Mouse (Mus musculus): ENCODE results near the gene Tomm6. TPM values are rescaled to one million over a fixed set of nuclear protein-coding genes. Genes with fewer than 3 reads are reported as not detected.

The Tomm6 gene
- total and polyA plus RNA-seq, 3 experiments: 66.5 to 577 TPM; not detected in 1

- H3K4me1 ChIP-seq (ENCODE audit: control insufficient read depth in 1 of 2, insufficient read depth in 2 of 2, low read length in 2 of 2): no peaks in the 10 kb centered on the region
- H3K36me3 ChIP-seq (ENCODE audit: control insufficient read depth in 1 of 2, insufficient read depth in 2 of 2, low read length in 2 of 2): no peaks in the 10 kb centered on the region; a peak in 1 of 4 replicates
- no peak overlapping the region for H3K4me3 ChIP-seq (ENCODE audit: control insufficient read depth in 1 of 2, insufficient read depth in 1 of 2, low read depth in 2 of 2, low read length in 2 of 2)
- no peak overlapping the region for H3K27ac ChIP-seq (ENCODE audit: control insufficient read depth, low read depth, low read length)
- H3K79me2 ChIP-seq (ENCODE audit: control insufficient read depth, insufficient read depth, low read length, poor library complexity): no peaks in the 10 kb centered on the region
- H3K9me3 ChIP-seq (replicated peaks; ENCODE audit: insufficient read depth, low read length): no peaks in the 10 kb centered on the region
- no peak for TF ChIP-seq TCF12 (IDR thresholded peaks at IDR 0.05; ENCODE audit: low read depth, low read length)
- TF ChIP-seq RCOR1 (IDR thresholded peaks at IDR 0.05; ENCODE audit: low read depth, low read length): no peak
- no peak for TF ChIP-seq POLR2A (IDR thresholded peaks at IDR 0.05; ENCODE audit: control insufficient read depth in 1 of 2, insufficient read depth in 1 of 2, low read depth in 1 of 2, low read length in 2 of 2, poor library complexity in 1 of 2)
- TF ChIP-seq UBTF (IDR thresholded peaks at IDR 0.05; ENCODE audit: borderline replicate concordance, insufficient read depth, low read depth, low read length): no peak
- TF ChIP-seq USF2 (IDR thresholded peaks at IDR 0.05; ENCODE audit: borderline replicate concordance in 1 of 2, insufficient read depth in 1 of 2, low read depth in 1 of 2, low read length in 2 of 2): no peak
- TF ChIP-seq HCFC1 (IDR thresholded peaks at IDR 0.05; ENCODE audit: low read depth, low read length): no peak
- TF ChIP-seq SIN3A (IDR thresholded peaks at IDR 0.05; ENCODE audit: low read length): no peak
- no peak for TF ChIP-seq TBP (IDR thresholded peaks at IDR 0.05; ENCODE audit: low read depth, low read length)
- TF ChIP-seq MAZ (IDR thresholded peaks at IDR 0.05; ENCODE audit: low read depth, low read length): no peak
- TF ChIP-seq SMC3 (IDR thresholded peaks at IDR 0.05; ENCODE audit: low read depth, low read length): no peak
- TF ChIP-seq GATA1 (IDR thresholded peaks at IDR 0.05; ENCODE audit: low read depth, low read length): no peak
- TF ChIP-seq POLR2AphosphoS2 (IDR thresholded peaks at IDR 0.05; ENCODE audit: low read length): no peak
- no peak for DNase-seq (ENCODE audit: low read depth, low spot score)
- no peaks in the 10 kb centered on the region for H3K27me3 ChIP-seq (ENCODE audit: control insufficient read depth in 1 of 2, insufficient read depth in 2 of 2, low read length in 2 of 2)
- no peak overlapping the region for H3K9ac ChIP-seq (ENCODE audit: control insufficient read depth, low read depth, low read length, poor library complexity, severe bottlenecking)
These were observed 15.7 kb downstream of the Tomm6 start for GRCm38 (mm10) chr17:47672311-47673111.

GRCm38 (mm10) chr17:47671988-47672310 lies 16.2 kb downstream of the Tomm6 start:
- Histone ChIP-seq H3K9me3 (replicated peaks; ENCODE audit: insufficient read depth, low read length) (no peaks in the 10 kb centered on the region), H3K27me3 (ENCODE audit: control insufficient read depth in 1 of 2, insufficient read depth in 2 of 2, low read length in 2 of 2) (no peaks in the 10 kb centered on the region), H3K36me3 (ENCODE audit: control insufficient read depth in 1 of 2, insufficient read depth in 2 of 2, low read length in 2 of 2) (no peaks in the 10 kb centered on the region; a peak in 1 of 4 replicates), H3K27ac (ENCODE audit: control insufficient read depth, low read depth, low read length) (no peak overlapping the region), H3K4me3 (ENCODE audit: control insufficient read depth in 1 of 2, insufficient read depth in 1 of 2, low read depth in 2 of 2, low read length in 2 of 2) (no peak overlapping the region), H3K4me1 (ENCODE audit: control insufficient read depth in 1 of 2, insufficient read depth in 2 of 2, low read length in 2 of 2) (no peaks in the 10 kb centered on the region), H3K9ac (ENCODE audit: control insufficient read depth, low read depth, low read length, poor library complexity, severe bottlenecking) (no peak overlapping the region), H3K79me2 (ENCODE audit: control insufficient read depth, insufficient read depth, low read length, poor library complexity) (no peaks in the 10 kb centered on the region)
- DNase-seq (ENCODE audit: low read depth, low spot score): no peak
- TF ChIP-seq MAFK (IDR thresholded peaks at IDR 0.05; ENCODE audit: borderline replicate concordance, low read depth, low read length): no peak
- no peak for TF ChIP-seq MEF2A (IDR thresholded peaks at IDR 0.05; ENCODE audit: extremely low read depth, insufficient replicate concordance, low read depth, low read length, poor library complexity, severe bottlenecking)
- no peak for TF ChIP-seq RCOR1 (IDR thresholded peaks at IDR 0.05; ENCODE audit: low read depth, low read length)
- no peak for TF ChIP-seq SMC3 (IDR thresholded peaks at IDR 0.05; ENCODE audit: low read depth, low read length)
- TF ChIP-seq EP300 (IDR thresholded peaks at IDR 0.05; ENCODE audit: low read depth in 1 of 2, low read length in 2 of 2): no peak
- no peak for TF ChIP-seq USF1 (IDR thresholded peaks at IDR 0.05; ENCODE audit: low read depth, low read length)
- TF ChIP-seq MYB (IDR thresholded peaks at IDR 0.05; ENCODE audit: low read depth, low read length): no peak
- no peak for TF ChIP-seq MAX (IDR thresholded peaks at IDR 0.05; ENCODE audit: low read length)
- TF ChIP-seq ZMIZ1 (IDR thresholded peaks at IDR 0.05; ENCODE audit: low read depth, low read length): no peak
- TF ChIP-seq TBP (IDR thresholded peaks at IDR 0.05; ENCODE audit: low read depth, low read length): no peak
- TF ChIP-seq ELF1 (IDR thresholded peaks at IDR 0.05; ENCODE audit: low read depth, low read length): no peak
- no peak for TF ChIP-seq GATA1 (IDR thresholded peaks at IDR 0.05; ENCODE audit: low read depth, low read length)
- no peak for TF ChIP-seq POLR2AphosphoS2 (IDR thresholded peaks at IDR 0.05; ENCODE audit: low read length)
- no peak for TF ChIP-seq KAT2A (conservative IDR thresholded peaks at IDR 0.05; ENCODE audit: low read depth, low read length)
- TF ChIP-seq JUND (IDR thresholded peaks at IDR 0.05; ENCODE audit: low read depth, low read length): no peak
- TF ChIP-seq UBTF (IDR thresholded peaks at IDR 0.05; ENCODE audit: borderline replicate concordance, insufficient read depth, low read depth, low read length): no peak
- no peak for TF ChIP-seq TAL1 (IDR thresholded peaks at IDR 0.05; ENCODE audit: low read length)
